Mouse (Mus musculus) CD4-positive naive resting alpha-beta T cell, adult 76 days (primary cell): ENCODE measurements around the gene Ndufa3. TPM values are rescaled to one million over a fixed set of nuclear protein-coding genes. Genes with fewer than 3 reads are reported as not detected.

Experiments used
- total RNA-seq: library from RNA; stranded (reverse); gene quantifications from one replicate; pipeline ENCODE4 v1.2.4, GENCODE M21; 2023

The Ndufa3 gene
- 289 TPM for total RNA-seq

GRCm38 (mm10) chr7:3617242-3617995, at the start of gene Ndufa3:
Gene Ndufa3 (plus strand): TSS chr7:3617373.

GRCm38 (mm10) chr7:3616057-3616388, 1.1 kb upstream of the Ndufa3 start, which contains the start of gene Oscar:
Gene Oscar (minus strand): TSS chr7:3616157.

GRCm38 (mm10) chr7:3629543-3630477, 12.6 kb downstream of the Ndufa3 start, which contains the start of the genes Tfpt and Prpf31:
Gene Tfpt (minus strand): TSS chr7:3629929.
Gene Prpf31 (plus strand): TSS chr7:3629985.

GRCm38 (mm10) chr7:3644672-3645487, 27.7 kb downstream of the Ndufa3 start, which contains the start of gene Cnot3:
Gene Cnot3 (plus strand): TSS chr7:3645268.

GRCm38 (mm10) chr7:3665215-3666114, 48.3 kb downstream of the Ndufa3 start, which contains the start of gene Leng1:
Gene Leng1 (minus strand): TSS chr7:3665840.

Other genes with a start within 250 kb of the Ndufa3 start
- gene Cacng8, start 226.7 kb upstream of the Ndufa3 start, total RNA-seq, result not detected
- not detected for gene Cacng6, start 193.2 kb upstream of the Ndufa3 start, total RNA-seq
- not detected for gene Tarm1, start 114.7 kb upstream of the Ndufa3 start, total RNA-seq
- gene Oscar, start 1.2 kb upstream of the Ndufa3 start, total RNA-seq, result not detected
- 16.7 TPM for gene Tfpt, start 12.6 kb downstream of the Ndufa3 start, total RNA-seq
- gene Prpf31, start 12.6 kb downstream of the Ndufa3 start, total RNA-seq, result 47.6 TPM
- 93.5 TPM for gene Cnot3, start 27.9 kb downstream of the Ndufa3 start, total RNA-seq
- gene Leng1, start 48.5 kb downstream of the Ndufa3 start, total RNA-seq, result 11.0 TPM
- 10.1 TPM for gene Tmc4, start 60.2 kb downstream of the Ndufa3 start, total RNA-seq
- 18.5 TPM for gene Tsen34, start 75.5 kb downstream of the Ndufa3 start, total RNA-seq
- 66.9 TPM for gene Mboat7, start 76.2 kb downstream of the Ndufa3 start, total RNA-seq
- gene Rps9, start 86.6 kb downstream of the Ndufa3 start, total RNA-seq, result 2,567 TPM
- gene Pirb, start 103.0 kb downstream of the Ndufa3 start, total RNA-seq, result 7.3 TPM
- gene Gm15448, start 208.3 kb downstream of the Ndufa3 start, total RNA-seq, result 0.79 TPM
- gene Pira2, start 227.7 kb downstream of the Ndufa3 start, total RNA-seq, result 1.8 TPM